Mouse (Mus musculus) adipose tissue, adult 10 weeks (tissue): ENCODE measurements around the gene Ric3. TPM values are rescaled to one million over a fixed set of nuclear protein-coding genes. Genes with fewer than 3 reads are reported as not detected.

Source experiments
- polyA plus RNA-seq: library from polyadenylated mRNA; stranded (reverse); fragments of 350-450 nt; fragmentation: Illumina TruSeq; extraction: RNeasy Lipid Tissue Mini Kit (QIAGEN cat#74804); gene quantifications from one replicate; pipeline ENCODE4 v1.2.3, GENCODE M21; 2014; ENCODE audit warnings: low read depth, low replicate concordance

The Ric3 gene
- polyA plus RNA-seq: 2.6 TPM

DNA sequence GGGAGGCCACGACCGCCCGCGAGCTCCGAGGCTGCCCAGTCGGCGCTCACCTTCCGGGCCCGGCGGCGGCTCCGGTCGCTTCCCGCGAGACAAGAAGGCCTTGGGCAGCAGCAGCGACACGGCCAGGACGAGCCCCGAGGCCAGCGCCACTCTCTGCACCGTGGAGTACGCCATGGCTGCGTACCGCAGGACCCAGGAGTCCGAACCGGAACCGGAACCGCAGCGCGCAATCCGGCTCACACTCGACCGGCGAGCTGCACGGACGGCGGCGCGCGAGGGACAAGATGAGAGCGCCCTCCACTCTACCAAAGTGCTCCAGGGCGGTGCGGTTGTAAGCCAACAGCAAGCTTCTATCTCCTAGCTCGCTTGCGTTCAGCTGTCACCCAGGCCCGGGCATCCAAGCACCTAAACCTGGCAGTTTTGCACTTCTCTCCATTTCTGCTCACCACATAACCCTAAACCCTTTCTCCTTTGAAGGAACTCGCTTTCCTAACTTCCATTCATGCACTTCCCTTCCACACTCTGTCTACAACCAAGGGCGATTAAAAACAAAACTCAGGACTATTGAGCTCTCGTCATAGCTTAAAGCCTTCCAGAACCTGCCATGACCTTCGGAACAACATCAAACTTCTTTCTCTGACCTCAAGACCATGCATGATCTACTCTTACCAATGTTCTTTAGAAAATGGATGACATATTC, at the start of gene Ric3:
Gene Ric3 (minus strand): TSS at position 219 of the 700 bp plus-strand sequence.

Other genes with a start within 250 kb of the Ric3 start
- gene Olfr516, start 232.8 kb downstream of the Ric3 start, polyA plus RNA-seq: not detected
- not detected for gene Olfr517, start 211.0 kb downstream of the Ric3 start, polyA plus RNA-seq
- gene Olfr518, start 198.3 kb downstream of the Ric3 start, polyA plus RNA-seq: not detected
- not detected for gene Olfr519, start 188.9 kb downstream of the Ric3 start, polyA plus RNA-seq
- gene Nlrp10, start 153.2 kb downstream of the Ric3 start, polyA plus RNA-seq: 0.97 TPM
- 156 TPM for gene Eif3f, start 148.9 kb downstream of the Ric3 start, polyA plus RNA-seq
- 0.55 TPM for gene Tub, start 133.0 kb downstream of the Ric3 start, polyA plus RNA-seq
- 15.7 TPM for gene Lmo1, start 91.9 kb upstream of the Ric3 start, polyA plus RNA-seq